Mouse (Mus musculus): ENCODE data around the gene Nedd4. TPM values are rescaled to one million over a fixed set of nuclear protein-coding genes. Genes with fewer than 3 reads are reported as not detected.
"Not testable (repeated sequence)": the region's sequence is repeated elsewhere in the genome, so short reads cannot be mapped to it uniquely, and the experiment has no call there.

The Nedd4 gene
- polyA plus RNA-seq, 1 experiment from 2014 or later: 731 TPM

DNA sequence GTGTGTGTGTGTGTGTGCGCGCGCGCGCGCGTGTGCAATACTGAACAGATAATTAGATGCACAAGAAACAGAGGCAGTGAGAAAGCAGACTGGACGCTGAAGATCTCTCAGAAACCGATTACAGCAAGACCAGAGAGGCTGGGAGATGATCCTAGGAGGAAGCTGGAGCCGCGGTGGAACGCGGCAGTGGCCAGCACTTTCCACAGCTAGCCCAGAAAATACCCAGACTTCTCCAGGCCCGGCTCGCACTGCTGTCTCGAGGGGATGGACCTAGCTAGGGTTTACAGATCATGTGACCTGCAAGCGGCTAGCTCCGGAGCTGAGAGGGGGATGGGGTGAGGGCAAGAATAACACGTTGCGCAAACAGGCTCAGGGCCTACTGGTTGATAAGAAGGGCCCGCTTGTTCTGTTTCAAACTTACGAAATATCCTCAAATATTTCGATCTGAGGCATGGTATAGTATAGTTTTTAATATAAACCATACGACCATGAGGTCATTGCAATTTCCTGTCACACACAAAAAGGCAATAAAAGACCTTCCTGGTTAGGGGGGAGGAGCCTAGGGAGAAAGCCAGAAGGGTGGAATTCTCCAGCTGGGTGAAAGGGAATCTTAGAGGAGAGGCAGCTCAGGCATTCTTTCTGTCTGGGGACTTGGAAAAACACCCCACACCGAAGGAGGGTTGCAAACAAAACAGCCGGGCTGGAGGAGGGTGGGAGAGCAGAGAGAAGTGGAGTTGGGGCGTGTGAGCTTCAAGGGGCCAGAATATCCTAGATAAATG is 22.1 kb upstream of the Nedd4 start:
- WGBS: under 1% methylated on average over 27 of the region's 27 CpGs
- Histone ChIP-seq H3K27me3 (no peaks in the 10 kb centered on the region), H3K4me1 (peaks cover 30% of the 10 kb centered on the region), H3K27ac (peak overlapping the region; percentile 98), H3K4me2 (peak overlapping the region; percentile 57), H3K36me3 (replicated peaks) (no peaks in the 10 kb centered on the region), H3K9ac (peak overlapping the region; percentile 49), H3K9me3 (no peaks in the 10 kb centered on the region), H3K4me3 (replicated peaks) (peak overlapping the region; percentile 28)
- ATAC-seq (ENCODE audit: low FRiP score): peak; percentile 96

- no peaks in the 10 kb centered on the region for H3K27me3 ChIP-seq
- H3K36me3 ChIP-seq (replicated peaks): no peaks in the 10 kb centered on the region
- peaks cover 30% of the 10 kb centered on the region for H3K4me1 ChIP-seq
- peak overlapping the region; percentile 33; the same call in 1 of the 2 replicates for H3K9ac ChIP-seq
- 6% methylated on average over 7 of the region's 7 CpGs for WGBS
- H3K27ac ChIP-seq: peak overlapping the region; percentile 98
- peak; percentile 20; the same call in 1 of the 2 replicates for ATAC-seq (ENCODE audit: low FRiP score)
- H3K4me2 ChIP-seq: peak overlapping the region; percentile 57
- no peaks in the 10 kb centered on the region for H3K9me3 ChIP-seq
- no peak overlapping the region for H3K4me3 ChIP-seq (replicated peaks)
These were observed 21.5 kb upstream of the Nedd4 start for GRCm38 (mm10) chr9:72640642-72641041.

DNA sequence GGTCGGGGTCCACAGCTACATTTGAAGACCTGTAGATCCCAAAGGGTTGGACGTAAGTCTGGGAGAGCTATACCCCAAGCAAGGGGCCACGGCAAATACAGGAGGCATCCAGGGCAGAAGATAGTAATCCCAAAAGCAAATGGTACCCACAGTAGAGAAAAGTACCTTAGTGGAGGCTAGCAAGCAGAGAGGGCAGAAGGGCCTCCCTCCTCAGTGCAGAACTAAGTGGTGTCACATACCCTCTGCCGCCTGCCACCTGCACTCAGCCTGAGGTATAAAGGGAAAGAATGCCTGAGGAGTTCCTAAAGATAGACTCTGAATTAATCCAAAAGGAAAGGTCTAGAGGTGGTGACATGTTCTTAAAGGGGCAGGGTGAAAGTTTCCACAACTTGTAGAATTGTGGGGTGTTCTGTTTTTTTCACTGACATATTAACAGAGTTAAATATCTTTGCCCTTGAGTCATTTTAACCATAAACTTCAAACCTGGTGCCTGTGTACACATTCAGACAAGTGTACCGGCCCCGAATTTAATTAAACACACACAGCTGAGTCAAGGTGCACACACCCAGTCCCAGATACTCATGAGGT is 21.0 kb upstream of the Nedd4 start:
- no peaks in the 10 kb centered on the region for H3K27me3 ChIP-seq
- no peak overlapping the region for H3K4me3 ChIP-seq (replicated peaks)
- peak overlapping the region; percentile 98 for H3K27ac ChIP-seq
- 50% methylated on average over 6 of the region's 6 CpGs for WGBS
- ATAC-seq (ENCODE audit: low FRiP score): no peak
- H3K9ac ChIP-seq: peak overlapping the region; percentile 33; the same call in 1 of the 2 replicates
- H3K9me3 ChIP-seq: no peaks in the 10 kb centered on the region
- H3K4me1 ChIP-seq: peaks cover 30% of the 10 kb centered on the region
- no peaks in the 10 kb centered on the region for H3K36me3 ChIP-seq (replicated peaks)
- H3K4me2 ChIP-seq: 0 out of 2 replicates have a peak overlapping the region, but pooled peaks have one; percentile 57

DNA sequence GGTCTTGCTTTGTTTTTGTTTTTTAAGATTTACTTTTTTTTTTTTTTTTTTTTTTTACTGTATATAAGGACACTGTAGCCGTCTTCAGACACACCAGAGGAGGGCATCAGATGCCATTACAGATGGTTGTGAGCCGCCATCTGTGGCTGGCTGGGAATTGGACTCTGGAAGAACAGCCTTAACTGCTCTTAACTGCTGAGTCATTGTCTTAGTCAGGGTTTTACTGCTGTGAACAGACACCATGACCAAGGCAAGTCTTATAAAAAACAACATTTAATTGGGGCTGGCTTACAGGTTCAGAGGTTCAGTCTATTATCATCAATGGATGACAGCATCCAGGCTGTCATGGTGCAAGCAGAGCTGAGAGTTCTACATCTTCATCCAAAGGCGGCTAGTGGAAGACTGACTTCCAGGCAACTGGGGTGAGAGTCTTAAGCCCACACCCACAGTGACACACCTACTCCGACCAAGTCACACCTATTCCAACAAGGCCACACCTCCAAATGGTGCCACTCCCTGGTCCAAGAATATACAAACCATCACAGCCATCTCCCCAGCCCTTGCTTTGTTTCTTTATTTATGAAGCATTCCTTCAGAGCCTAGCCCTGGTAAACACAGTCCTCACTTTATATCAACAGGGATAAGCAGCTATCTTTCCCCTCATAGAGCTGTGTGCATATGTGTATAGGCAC is 19.2 kb upstream of the Nedd4 start:
- not testable (repeated sequence) for H3K9me3 ChIP-seq; H3K27ac ChIP-seq; H3K4me2 ChIP-seq; H3K4me3 ChIP-seq (replicated peaks); H3K36me3 ChIP-seq (replicated peaks); H3K9ac ChIP-seq; ATAC-seq (ENCODE audit: low FRiP score); H3K27me3 ChIP-seq
- WGBS: 94% methylated on average over 4 of the region's 4 CpGs
- H3K4me1 ChIP-seq: peaks cover 30% of the 10 kb centered on the region

- H3K4me1 ChIP-seq: peaks cover 30% of the 10 kb centered on the region
- no peak overlapping the region for H3K4me3 ChIP-seq (replicated peaks)
- no peak for ATAC-seq (ENCODE audit: low FRiP score)
- 0 out of 2 replicates have a peak overlapping the region, but pooled peaks have one; percentile 31 for H3K27ac ChIP-seq
- no peak overlapping the region for H3K9ac ChIP-seq
- WGBS: 84% methylated on average over 6 of the region's 6 CpGs
- no peak overlapping the region for H3K4me2 ChIP-seq
- H3K27me3 ChIP-seq: no peaks in the 10 kb centered on the region
- no peaks in the 10 kb centered on the region for H3K36me3 ChIP-seq (replicated peaks)
- no peaks in the 10 kb centered on the region for H3K9me3 ChIP-seq
These were observed 18.3 kb upstream of the Nedd4 start for GRCm38 (mm10) chr9:72643651-72644417.

DNA sequence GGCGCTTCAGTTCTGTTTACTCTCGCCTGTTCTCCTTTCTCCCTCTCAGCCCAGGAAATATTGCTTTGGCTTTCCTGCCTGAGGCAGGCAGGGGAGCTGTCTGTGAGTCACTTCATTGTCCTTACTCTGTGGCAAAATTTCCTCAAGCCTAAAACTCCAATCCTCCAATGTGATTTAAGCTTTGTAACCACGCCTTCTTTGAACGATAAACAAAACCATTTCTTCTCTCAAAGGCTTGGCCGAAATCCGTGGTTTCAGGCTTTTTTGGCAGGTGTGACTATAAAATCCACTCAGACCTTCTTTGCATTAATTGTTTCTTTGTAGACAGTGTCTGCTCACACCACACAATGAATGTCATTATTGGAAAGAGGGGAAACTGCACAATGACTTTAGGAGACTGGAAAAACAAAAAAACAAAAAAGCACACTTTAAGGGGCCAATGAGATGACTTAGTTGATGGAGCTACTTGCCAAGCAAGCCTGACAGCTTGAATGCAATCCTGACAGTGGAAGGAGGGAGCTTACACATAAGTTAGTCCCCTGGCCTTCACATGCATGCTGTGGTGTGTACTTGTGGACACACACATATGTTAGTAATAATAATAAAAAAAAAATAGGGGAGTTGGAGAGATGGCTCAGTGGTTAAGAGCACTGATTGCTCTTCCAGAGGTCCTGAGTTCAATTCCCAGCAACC is 17.6 kb upstream of the Nedd4 start:
- H3K4me1 ChIP-seq: peaks cover 22% of the 10 kb centered on the region
- no peak overlapping the region for H3K4me2 ChIP-seq
- 0 out of 2 replicates have a peak overlapping the region, but pooled peaks have one; percentile 31 for H3K27ac ChIP-seq
- H3K4me3 ChIP-seq (replicated peaks): no peak overlapping the region
- no peaks in the 10 kb centered on the region for H3K27me3 ChIP-seq
- 41% methylated on average over 6 of the region's 6 CpGs for WGBS
- no peak overlapping the region for H3K9ac ChIP-seq
- no peaks in the 10 kb centered on the region for H3K36me3 ChIP-seq (replicated peaks)
- ATAC-seq (ENCODE audit: low FRiP score): no peak
- no peaks in the 10 kb centered on the region for H3K9me3 ChIP-seq

DNA sequence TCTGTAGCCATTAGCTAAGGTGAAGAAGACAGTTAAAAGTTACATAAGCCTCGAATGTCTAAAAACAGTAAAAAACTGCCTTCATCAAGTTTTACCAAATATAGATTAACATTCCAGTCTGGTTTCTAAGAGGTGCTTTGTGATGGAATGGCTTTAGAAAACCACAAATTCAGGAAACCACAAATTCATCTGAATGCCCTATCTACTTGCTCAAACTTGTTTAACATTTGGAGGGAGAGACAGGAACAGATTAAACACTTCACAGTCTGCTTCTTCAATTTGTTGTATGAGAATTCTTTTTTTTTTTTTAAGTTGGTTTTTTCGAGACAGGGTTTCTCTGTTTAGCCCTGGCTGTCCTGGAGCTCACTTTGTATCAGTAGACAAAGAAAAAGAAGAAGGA is 12.4 kb upstream of the Nedd4 start:
- Histone ChIP-seq H3K9me3 (no peaks in the 10 kb centered on the region), H3K4me1 (peaks cover 14% of the 10 kb centered on the region), H3K9ac (no peak overlapping the region), H3K36me3 (replicated peaks) (no peaks in the 10 kb centered on the region), H3K27me3 (no peaks in the 10 kb centered on the region), H3K4me3 (replicated peaks) (no peak overlapping the region), H3K27ac (no peak overlapping the region), H3K4me2 (no peak overlapping the region)
- 67% methylated on average over 2 of the region's 2 CpGs for WGBS
- ATAC-seq (ENCODE audit: low FRiP score): no peak

GRCm38 (mm10) chr9:72652961-72653360 is 9.2 kb upstream of the Nedd4 start:
- Histone ChIP-seq H3K4me2 (peak overlapping the region; percentile 4; the same call in 1 of the 2 replicates), H3K36me3 (replicated peaks) (no peaks in the 10 kb centered on the region), H3K27ac (peak overlapping the region; percentile 78), H3K4me1 (peaks cover 23% of the 10 kb centered on the region), H3K4me3 (replicated peaks) (no peak overlapping the region), H3K9me3 (no peaks in the 10 kb centered on the region), H3K27me3 (no peaks in the 10 kb centered on the region), H3K9ac (peak overlapping the region; percentile 12; the same call in 1 of the 2 replicates)
- ATAC-seq (ENCODE audit: low FRiP score): peak; percentile 60; the same call in 1 of the 2 replicates
- 8% methylated on average over 8 of the region's 8 CpGs for WGBS

- peaks cover 23% of the 10 kb centered on the region for H3K4me1 ChIP-seq
- no peak overlapping the region for H3K4me3 ChIP-seq (replicated peaks)
- H3K27me3 ChIP-seq: no peaks in the 10 kb centered on the region
- H3K36me3 ChIP-seq (replicated peaks): no peaks in the 10 kb centered on the region
- H3K27ac ChIP-seq: peak overlapping the region; percentile 78
- H3K9me3 ChIP-seq: no peaks in the 10 kb centered on the region
- no peak for ATAC-seq (ENCODE audit: low FRiP score)
- WGBS: 52% methylated on average over 4 of the region's 4 CpGs
- H3K9ac ChIP-seq: no peak overlapping the region
- no peak overlapping the region for H3K4me2 ChIP-seq
These were observed 8.6 kb upstream of the Nedd4 start for GRCm38 (mm10) chr9:72653533-72653932.

DNA sequence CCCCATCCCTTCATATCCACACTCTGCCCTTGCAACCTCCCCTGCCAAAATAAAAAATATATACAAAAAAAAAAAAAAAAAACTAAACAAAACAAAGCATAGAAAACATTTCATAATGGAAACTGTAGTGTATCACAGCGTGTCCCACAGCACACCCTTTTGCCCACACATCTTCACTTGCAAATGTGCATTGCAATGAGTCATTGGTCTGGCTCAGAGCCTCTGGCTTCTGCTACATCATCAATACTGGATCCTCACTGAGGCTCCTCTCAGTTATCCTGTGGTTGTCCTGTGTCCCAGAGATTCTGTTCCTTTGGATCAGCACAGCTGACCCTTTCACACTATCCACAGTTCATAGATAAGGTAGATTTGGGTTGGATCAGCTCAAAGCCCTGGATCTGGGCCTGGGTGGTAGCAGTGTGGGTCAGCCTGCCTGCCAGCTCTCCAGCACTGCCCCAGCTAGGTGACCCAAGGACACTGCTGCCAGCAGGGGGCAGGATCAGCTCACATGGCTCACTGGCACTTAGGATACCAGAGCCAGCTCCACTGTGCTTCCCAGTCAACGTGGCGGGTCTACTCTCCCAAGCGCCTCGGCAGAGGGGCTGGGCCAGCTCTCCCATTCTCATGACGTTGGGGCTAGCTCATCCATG is 7.4 kb upstream of the Nedd4 start:
- peaks cover 23% of the 10 kb centered on the region for H3K4me1 ChIP-seq
- 58% methylated on average over 6 of the region's 6 CpGs for WGBS
- no peak overlapping the region for H3K9ac ChIP-seq
- H3K9me3 ChIP-seq: no peaks in the 10 kb centered on the region
- ATAC-seq (ENCODE audit: low FRiP score): no peak; the same call in 1 of the 2 replicates
- no peak overlapping the region for H3K4me3 ChIP-seq (replicated peaks)
- H3K27ac ChIP-seq: no peak overlapping the region
- no peaks in the 10 kb centered on the region for H3K27me3 ChIP-seq
- no peak overlapping the region for H3K4me2 ChIP-seq
- H3K36me3 ChIP-seq (replicated peaks): no peaks in the 10 kb centered on the region

DNA sequence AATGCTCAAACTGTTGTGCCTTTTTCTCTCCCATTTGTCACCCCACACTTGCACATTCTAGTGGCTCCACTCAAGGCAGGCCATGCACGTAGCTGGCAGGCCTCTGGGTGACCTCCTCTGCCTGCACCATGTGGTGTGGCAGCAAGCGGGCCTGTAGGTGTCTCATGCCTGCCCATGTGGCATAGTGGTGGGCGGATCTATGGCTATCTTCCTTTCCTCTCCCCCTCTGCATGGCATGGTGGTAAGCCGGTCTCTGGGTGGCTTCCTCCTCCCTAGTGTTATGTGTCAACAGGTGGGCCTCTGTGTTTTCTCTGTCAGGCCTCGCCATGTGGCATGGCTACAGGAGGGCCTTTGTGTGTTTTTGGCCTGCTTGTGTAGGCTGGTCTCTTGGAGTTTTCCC is 6.5 kb upstream of the Nedd4 start:
- Histone ChIP-seq H3K36me3 (replicated peaks) (no peaks in the 10 kb centered on the region), H3K4me3 (replicated peaks) (no peak overlapping the region), H3K27ac (no peak overlapping the region), H3K9me3 (no peaks in the 10 kb centered on the region), H3K27me3 (no peaks in the 10 kb centered on the region), H3K4me1 (peaks cover 23% of the 10 kb centered on the region), H3K9ac (no peak overlapping the region), H3K4me2 (no peak overlapping the region)
- ATAC-seq (ENCODE audit: low FRiP score): no peak
- WGBS: 75% methylated on average over 5 of the region's 5 CpGs
